Mouse (Mus musculus): Measurements from ENCODE around the gene Aimp1. TPM values are rescaled to one million over a fixed set of nuclear protein-coding genes. Genes with fewer than 3 reads are reported as not detected.

The Aimp1 gene
- polyA plus RNA-seq, 1 experiment from 2014 or later: 169 TPM

- POLR2A ChIA-PET: no interaction called here
- H3K27me3 ChIP-seq: no peaks in the 10 kb centered on the region
- CTCF ChIA-PET: no interaction called here
- in situ Hi-C loops (cut with MboI; ENCODE audit: low pct_unique_long_range_greater_than_20kb): no loop called here
- no peak for ATAC-seq
- no peak for DNase-seq (ENCODE audit: low read depth, low spot score)
- no peak for TF ChIP-seq CTCF (IDR thresholded peaks at IDR 0.05)
Measured at GRCm38 (mm10) chr3:132653959-132654358, 30.2 kb downstream of the Aimp1 start.

GRCm38 (mm10) chr3:132651776-132652175 lies 32.4 kb downstream of the Aimp1 start:
- ATAC-seq: no peak
- ChIA-PET CTCF (no interaction called here), POLR2A (no interaction called here)
- DNase-seq (ENCODE audit: low read depth, low spot score): no peak
- in situ Hi-C loops (cut with MboI; ENCODE audit: low pct_unique_long_range_greater_than_20kb): no loop called here
- H3K27me3 ChIP-seq: no peaks in the 10 kb centered on the region
- no peak for TF ChIP-seq CTCF (IDR thresholded peaks at IDR 0.05)

GRCm38 (mm10) chr3:132650191-132650590 lies 34.0 kb downstream of the Aimp1 start:
- CTCF ChIA-PET: no interaction called here
- in situ Hi-C loops (cut with MboI; ENCODE audit: low pct_unique_long_range_greater_than_20kb): no loop called here

GRCm38 (mm10) chr3:132649368-132649767 lies 34.8 kb downstream of the Aimp1 start:
- no peaks in the 10 kb centered on the region for H3K27me3 ChIP-seq
- in situ Hi-C loops (cut with MboI; ENCODE audit: low pct_unique_long_range_greater_than_20kb): no loop called here
- ATAC-seq (no peak), DNase-seq (ENCODE audit: low read depth, low spot score) (no peak)
- no peak for TF ChIP-seq CTCF (IDR thresholded peaks at IDR 0.05)
- ChIA-PET POLR2A (interaction anchor here (0.7 kb wide), 1 partner anchor 67 kb away, joined by 4 read pairs; no protein-coding TSS in a partner anchor), CTCF (interaction anchor here (1.7 kb wide), 1 partner anchor 9 kb away, joined by 4 read pairs; no protein-coding TSS in a partner anchor)

More at GRCm38 (mm10) chr3:132650191-132650590, 34.0 kb downstream of the Aimp1 start:
- POLR2A ChIA-PET: interaction anchor here (0.7 kb wide), 1 partner anchor 66 kb away, joined by 4 read pairs; no protein-coding TSS in a partner anchor
- H3K27me3 ChIP-seq: no peaks in the 10 kb centered on the region
- no peak for DNase-seq (ENCODE audit: low read depth, low spot score)
- TF ChIP-seq CTCF (IDR thresholded peaks at IDR 0.05): no peak
- ATAC-seq: no peak

- ChIA-PET CTCF (no interaction called here), POLR2A (no interaction called here)
- DNase-seq (ENCODE audit: low read depth, low spot score) (no peak), ATAC-seq (no peak)
- TF ChIP-seq CTCF (IDR thresholded peaks at IDR 0.05): no peak
- H3K27me3 ChIP-seq: no peaks in the 10 kb centered on the region
- in situ Hi-C loops (cut with MboI; ENCODE audit: low pct_unique_long_range_greater_than_20kb): no loop called here
Measured at GRCm38 (mm10) chr3:132646814-132647213, 37.4 kb downstream of the Aimp1 start.

- TF ChIP-seq CTCF (IDR thresholded peaks at IDR 0.05): no peak
- no peak for ATAC-seq
- in situ Hi-C loops (cut with MboI; ENCODE audit: low pct_unique_long_range_greater_than_20kb): no loop called here
- no peak for DNase-seq (ENCODE audit: low read depth, low spot score)
- ChIA-PET CTCF (interaction anchor here (1.1 kb wide), 1 partner anchor 22 kb away, joined by 3 read pairs; no protein-coding TSS in a partner anchor), POLR2A (no interaction called here)
- H3K27me3 ChIP-seq: no peaks in the 10 kb centered on the region
Measured at GRCm38 (mm10) chr3:132644071-132644470, 40.1 kb downstream of the Aimp1 start.

- ATAC-seq (no peak), DNase-seq (ENCODE audit: low read depth, low spot score) (no peak)
- in situ Hi-C loops (cut with MboI; ENCODE audit: low pct_unique_long_range_greater_than_20kb): no loop called here
- TF ChIP-seq CTCF (IDR thresholded peaks at IDR 0.05): no peak
- POLR2A ChIA-PET: no interaction called here
- peaks cover 2% of the 10 kb centered on the region for H3K27me3 ChIP-seq
- CTCF ChIA-PET: no interaction called here
Measured at GRCm38 (mm10) chr3:132637080-132637479, 47.1 kb downstream of the Aimp1 start.

- ATAC-seq (no peak), DNase-seq (ENCODE audit: low read depth, low spot score) (no peak)
- TF ChIP-seq CTCF (IDR thresholded peaks at IDR 0.05): no peak
- ChIA-PET CTCF (interaction anchor here (0.6 kb wide), 1 partner anchor 429 kb away, joined by 3 read pairs; no protein-coding TSS in a partner anchor), POLR2A (no interaction called here)
- in situ Hi-C loops (cut with MboI; ENCODE audit: low pct_unique_long_range_greater_than_20kb): no loop called here
- peaks cover 9% of the 10 kb centered on the region for H3K27me3 ChIP-seq
Measured at GRCm38 (mm10) chr3:132633261-132633660, 50.9 kb downstream of the Aimp1 start.

- TF ChIP-seq CTCF (IDR thresholded peaks at IDR 0.05): no peak
- peaks cover 16% of the 10 kb centered on the region for H3K27me3 ChIP-seq
- ChIA-PET POLR2A (no interaction called here), CTCF (interaction anchor here (1.8 kb wide), 1 partner anchor 16 kb away, joined by 4 read pairs; no protein-coding TSS in a partner anchor)
- in situ Hi-C loops (cut with MboI; ENCODE audit: low pct_unique_long_range_greater_than_20kb): no loop called here
- DNase-seq (ENCODE audit: low read depth, low spot score): no peak
- no peak for ATAC-seq
Measured at GRCm38 (mm10) chr3:132629601-132630239, 54.5 kb downstream of the Aimp1 start, which contains the start of gene Gimd1. Gimd1 (plus strand) TSS chr3:132629820.

- CTCF ChIA-PET: interaction anchor here (1.8 kb wide), 1 partner anchor 15 kb away, joined by 4 read pairs; no protein-coding TSS in a partner anchor
- peaks cover 16% of the 10 kb centered on the region for H3K27me3 ChIP-seq
- in situ Hi-C loops (cut with MboI; ENCODE audit: low pct_unique_long_range_greater_than_20kb): no loop called here
- TF ChIP-seq CTCF (IDR thresholded peaks at IDR 0.05): no peak
- DNase-seq (ENCODE audit: low read depth, low spot score) (no peak), ATAC-seq (no peak)
- POLR2A ChIA-PET: no interaction called here
Measured at GRCm38 (mm10) chr3:132628741-132629140, 55.4 kb downstream of the Aimp1 start.

Other genes starting within 250 kb of the Aimp1 start
- gene Gimd1, start 54.5 kb downstream of the Aimp1 start, polyA plus RNA-seq (2021): not detected
- 12.8 TPM for gene Tbck, start 226 bp downstream of the Aimp1 start, polyA plus RNA-seq (2021)

Data from Patski (cell line).